Mouse (Mus musculus): ENCODE measurements around the gene Nup133. TPM values are rescaled to one million over a fixed set of nuclear protein-coding genes. Genes with fewer than 3 reads are reported as not detected.
"Not testable (repeated sequence)": the region's sequence is repeated elsewhere in the genome, so short reads cannot be mapped to it uniquely, and the experiment has no call there.

Nup133 gene
- polyA plus RNA-seq, 1 experiment from 2014 or later: 32.1 TPM

DNA sequence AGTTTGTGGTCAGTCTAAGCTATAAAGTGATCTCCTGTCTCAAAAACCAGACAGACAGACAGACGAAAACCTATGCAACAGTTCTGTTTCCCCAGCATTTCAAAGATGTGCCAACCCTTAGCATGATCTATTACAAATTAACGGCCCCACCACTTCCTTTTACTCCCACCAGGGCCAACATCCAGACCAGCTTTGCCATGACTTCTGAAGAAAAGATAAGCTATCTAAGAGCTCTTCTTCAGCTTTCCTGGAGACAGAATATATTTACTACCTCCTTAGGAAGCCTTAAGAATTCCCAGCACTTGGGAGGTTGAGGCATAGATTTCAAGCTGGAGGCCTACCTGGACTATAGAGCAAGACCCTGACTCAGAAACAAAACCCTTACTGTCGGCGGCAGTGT lies 31.2 kb upstream of the Nup133 start:
- Histone ChIP-seq H3K4me3 (peak overlapping the region; percentile 97), H3K4me2 (peak overlapping the region; percentile 57), H3K27ac (ENCODE audit: poor library complexity, severe bottlenecking) (peak overlapping the region; percentile 35; the same call in 1 of the 2 replicates), H3K9me3 (replicated peaks) (no peaks in the 10 kb centered on the region), H3K9ac (peak overlapping the region; percentile 21), H3K27me3 (replicated peaks) (no peaks in the 10 kb centered on the region), H3K4me1 (replicated peaks) (peaks cover 48% of the 10 kb centered on the region), H3K36me3 (peaks cover 3% of the 10 kb centered on the region; the same call in 1 of the 2 replicates)
- WGBS: 39% methylated on average over 4 of the region's 4 CpGs
- ATAC-seq (ENCODE audit: insufficient number of reproducible peaks, low FRiP score): no peak

- 13% methylated on average over 8 of the region's 8 CpGs for WGBS
- H3K4me1 ChIP-seq (replicated peaks): peaks cover 48% of the 10 kb centered on the region
- no peaks in the 10 kb centered on the region for H3K27me3 ChIP-seq (replicated peaks)
- H3K9ac ChIP-seq: peak overlapping the region; percentile 34
- H3K36me3 ChIP-seq: peaks cover 9% of the 10 kb centered on the region; the same call in 1 of the 2 replicates
- ATAC-seq (ENCODE audit: insufficient number of reproducible peaks, low FRiP score): peak; percentile 78
- H3K27ac ChIP-seq (ENCODE audit: poor library complexity, severe bottlenecking): peak overlapping the region; percentile 86
- peak overlapping the region; percentile 97 for H3K4me3 ChIP-seq
- H3K4me2 ChIP-seq: peak overlapping the region; percentile 57
- no peaks in the 10 kb centered on the region for H3K9me3 ChIP-seq (replicated peaks)
These were observed 29.9 kb upstream of the Nup133 start for GRCm38 (mm10) chr8:123978926-123979325.

- H3K4me2 ChIP-seq: peak overlapping the region; percentile 57
- peak overlapping the region; percentile 34 for H3K9ac ChIP-seq
- WGBS: 22% methylated on average over 14 of the region's 14 CpGs
- no peaks in the 10 kb centered on the region for H3K9me3 ChIP-seq (replicated peaks)
- H3K36me3 ChIP-seq: peaks cover 9% of the 10 kb centered on the region; the same call in 1 of the 2 replicates
- no peak for ATAC-seq (ENCODE audit: insufficient number of reproducible peaks, low FRiP score)
- H3K27ac ChIP-seq (ENCODE audit: poor library complexity, severe bottlenecking): peak overlapping the region; percentile 86
- peaks cover 48% of the 10 kb centered on the region for H3K4me1 ChIP-seq (replicated peaks)
- peak overlapping the region; percentile 97 for H3K4me3 ChIP-seq
- H3K27me3 ChIP-seq (replicated peaks): no peaks in the 10 kb centered on the region
These were observed 29.2 kb upstream of the Nup133 start for GRCm38 (mm10) chr8:123978166-123978838.

- Histone ChIP-seq H3K4me3 (peak overlapping the region; percentile 97), H3K27ac (ENCODE audit: poor library complexity, severe bottlenecking) (peak overlapping the region; percentile 86), H3K27me3 (replicated peaks) (no peaks in the 10 kb centered on the region), H3K4me2 (peak overlapping the region; percentile 57), H3K9me3 (replicated peaks) (no peaks in the 10 kb centered on the region), H3K36me3 (peaks cover 9% of the 10 kb centered on the region; the same call in 1 of the 2 replicates), H3K4me1 (replicated peaks) (peaks cover 48% of the 10 kb centered on the region), H3K9ac (peak overlapping the region; percentile 34; the same call in 1 of the 2 replicates)
- ATAC-seq (ENCODE audit: insufficient number of reproducible peaks, low FRiP score): no peak
- WGBS: 86% methylated on average over 4 of the region's 4 CpGs
These were observed 28.4 kb upstream of the Nup133 start for GRCm38 (mm10) chr8:123977499-123977898.

DNA sequence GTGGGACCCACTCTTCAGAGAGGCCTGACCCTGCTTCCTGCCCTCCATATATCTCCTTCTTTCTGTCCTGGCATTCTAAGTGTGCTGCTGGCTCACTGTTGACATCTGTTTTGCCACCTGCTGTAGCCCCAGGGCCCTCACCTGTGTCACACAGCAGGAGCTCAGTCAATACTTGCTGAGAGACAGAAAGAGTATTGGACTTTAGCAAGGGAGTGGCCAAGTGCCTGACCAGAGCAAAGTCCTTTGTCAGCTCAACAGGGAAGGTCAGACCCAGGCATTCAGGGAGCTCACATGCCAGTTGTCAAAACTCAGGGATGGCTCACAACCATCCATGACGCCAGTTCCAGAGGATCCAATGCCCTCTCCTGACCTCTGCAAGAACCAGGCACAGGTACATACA lies 24.4 kb upstream of the Nup133 start:
- no peak overlapping the region for H3K9ac ChIP-seq
- no peaks in the 10 kb centered on the region for H3K27me3 ChIP-seq (replicated peaks)
- no peak for ATAC-seq (ENCODE audit: insufficient number of reproducible peaks, low FRiP score)
- no peak overlapping the region for H3K4me3 ChIP-seq
- H3K4me2 ChIP-seq: no peak overlapping the region; the same call in 1 of the 2 replicates
- no peaks in the 10 kb centered on the region for H3K9me3 ChIP-seq (replicated peaks)
- H3K36me3 ChIP-seq: peaks cover 24% of the 10 kb centered on the region; the same call in 1 of the 2 replicates
- H3K27ac ChIP-seq (ENCODE audit: poor library complexity, severe bottlenecking): no peak overlapping the region
- H3K4me1 ChIP-seq (replicated peaks): peaks cover 13% of the 10 kb centered on the region
- WGBS: 71% methylated on average over 1 of the region's 1 CpGs

- Histone ChIP-seq H3K4me1 (replicated peaks) (no peaks in the 10 kb centered on the region; the same call in 1 of the 2 replicates), H3K9ac (no peak overlapping the region), H3K36me3 (peaks cover 62% of the 10 kb centered on the region), H3K4me2 (no peak overlapping the region), H3K4me3 (no peak overlapping the region), H3K9me3 (replicated peaks) (no peaks in the 10 kb centered on the region), H3K27me3 (replicated peaks) (no peaks in the 10 kb centered on the region), H3K27ac (ENCODE audit: poor library complexity, severe bottlenecking) (no peak overlapping the region)
- 77% methylated on average over 2 of the region's 2 CpGs for WGBS
- no peak for ATAC-seq (ENCODE audit: insufficient number of reproducible peaks, low FRiP score)
These were observed 17.8 kb upstream of the Nup133 start for GRCm38 (mm10) chr8:123966896-123967295.

GRCm38 (mm10) chr8:123961371-123961770 lies 12.3 kb upstream of the Nup133 start:
- H3K9ac ChIP-seq: no peak overlapping the region
- peaks cover 83% of the 10 kb centered on the region for H3K36me3 ChIP-seq

DNA sequence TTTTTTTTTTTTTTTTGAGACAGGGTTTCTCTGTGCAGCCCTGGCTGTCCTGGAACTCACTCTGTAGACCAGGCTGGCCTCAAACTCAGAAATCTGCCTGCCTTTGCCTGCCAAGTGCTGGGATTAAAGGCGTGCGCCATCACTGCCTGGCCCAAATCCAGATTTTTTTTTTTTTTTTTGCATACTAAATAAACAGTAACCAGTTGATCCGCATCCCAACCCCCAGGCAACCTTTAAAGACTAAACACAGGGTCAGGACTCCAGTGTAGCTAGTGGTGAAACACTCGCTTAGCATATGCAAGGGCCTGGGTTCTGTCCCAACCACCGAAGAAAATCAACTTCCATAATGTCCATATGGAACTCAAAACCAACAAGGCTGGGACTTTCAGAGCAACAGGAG lies 11.5 kb upstream of the Nup133 start:
- H3K4me3 ChIP-seq: not testable (repeated sequence)

More at GRCm38 (mm10) chr8:123961371-123961770, 12.3 kb upstream of the Nup133 start:
- H3K27me3 ChIP-seq (replicated peaks): no peaks in the 10 kb centered on the region
- H3K27ac ChIP-seq (ENCODE audit: poor library complexity, severe bottlenecking): no peak overlapping the region
- no peaks in the 10 kb centered on the region for H3K9me3 ChIP-seq (replicated peaks)
- no peak overlapping the region for H3K4me2 ChIP-seq
- no peak for ATAC-seq (ENCODE audit: insufficient number of reproducible peaks, low FRiP score)
- H3K4me1 ChIP-seq (replicated peaks): no peaks in the 10 kb centered on the region
- H3K4me3 ChIP-seq: no peak overlapping the region
- 77% methylated on average over 1 of the region's 1 CpGs for WGBS

GRCm38 (mm10) chr8:123960056-123960455 lies 11.0 kb upstream of the Nup133 start:
- ATAC-seq (ENCODE audit: insufficient number of reproducible peaks, low FRiP score): no peak
- WGBS: 93% methylated on average over 9 of the region's 9 CpGs
- Histone ChIP-seq H3K4me2 (no peak overlapping the region), H3K27ac (ENCODE audit: poor library complexity, severe bottlenecking) (no peak overlapping the region), H3K27me3 (replicated peaks) (no peaks in the 10 kb centered on the region), H3K4me1 (replicated peaks) (no peaks in the 10 kb centered on the region), H3K36me3 (peaks cover 86% of the 10 kb centered on the region), H3K9ac (no peak overlapping the region), H3K9me3 (replicated peaks) (no peaks in the 10 kb centered on the region), H3K4me3 (no peak overlapping the region)

More for the DNA sequence above, 11.5 kb upstream of the Nup133 start:
- not testable (repeated sequence) for ATAC-seq (ENCODE audit: insufficient number of reproducible peaks, low FRiP score); H3K27ac ChIP-seq (ENCODE audit: poor library complexity, severe bottlenecking); H3K9me3 ChIP-seq (replicated peaks); H3K4me1 ChIP-seq (replicated peaks); H3K4me2 ChIP-seq; H3K9ac ChIP-seq; H3K27me3 ChIP-seq (replicated peaks)
- 90% methylated on average over 5 of the region's 5 CpGs for WGBS
- H3K36me3 ChIP-seq: peaks cover 84% of the 10 kb centered on the region

DNA sequence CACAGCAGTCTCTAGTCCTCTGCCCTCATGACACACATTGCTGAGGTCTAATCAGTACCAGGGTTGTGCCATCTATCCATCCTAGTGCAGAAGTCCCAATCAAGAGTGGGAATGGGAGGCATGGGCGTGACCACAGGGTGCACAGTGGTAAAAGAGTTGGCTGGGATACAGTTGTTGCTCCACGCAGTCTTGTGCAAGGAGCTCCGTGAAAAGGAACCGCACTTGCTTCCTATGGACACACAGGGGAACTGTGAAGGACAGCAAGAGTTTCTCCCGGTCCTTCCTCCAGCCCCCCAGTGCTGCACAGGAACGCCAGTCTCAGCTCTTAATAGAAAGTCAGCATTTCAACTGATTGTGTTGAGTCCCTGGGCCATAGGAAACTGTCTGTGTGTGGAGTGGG lies 10.4 kb upstream of the Nup133 start:
- no peaks in the 10 kb centered on the region for H3K4me1 ChIP-seq (replicated peaks)
- no peak overlapping the region for H3K27ac ChIP-seq (ENCODE audit: poor library complexity, severe bottlenecking)
- no peak for ATAC-seq (ENCODE audit: insufficient number of reproducible peaks, low FRiP score)
- no peaks in the 10 kb centered on the region for H3K27me3 ChIP-seq (replicated peaks)
- WGBS: 94% methylated on average over 6 of the region's 6 CpGs
- H3K9ac ChIP-seq: no peak overlapping the region
- H3K4me2 ChIP-seq: no peak overlapping the region
- H3K36me3 ChIP-seq: peaks cover 86% of the 10 kb centered on the region
- no peak overlapping the region for H3K4me3 ChIP-seq
- no peaks in the 10 kb centered on the region for H3K9me3 ChIP-seq (replicated peaks)

DNA sequence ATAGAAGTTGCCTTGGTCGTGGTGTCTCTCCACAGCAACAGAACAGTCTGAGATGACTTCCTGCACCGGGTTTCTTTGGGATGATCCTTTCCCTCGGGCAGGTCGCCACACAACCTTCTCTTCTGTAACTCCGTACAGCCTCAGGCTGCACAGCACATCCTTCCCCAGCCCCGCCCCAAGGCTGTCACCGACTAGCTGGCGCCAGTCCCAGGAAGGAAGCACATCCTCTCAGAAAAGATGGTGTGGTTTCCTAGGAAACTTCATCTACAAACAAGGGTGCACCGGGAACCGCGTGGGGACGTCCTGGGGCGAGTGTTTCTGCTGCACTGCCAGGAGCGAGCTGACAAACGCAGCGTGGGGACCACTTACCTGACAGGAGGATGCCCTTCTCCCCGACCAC lies 9.1 kb upstream of the Nup133 start:
- H3K27ac ChIP-seq (ENCODE audit: poor library complexity, severe bottlenecking): no peak overlapping the region
- no peaks in the 10 kb centered on the region for H3K4me1 ChIP-seq (replicated peaks)
- H3K4me2 ChIP-seq: no peak overlapping the region
- WGBS: 73% methylated on average over 17 of the region's 17 CpGs
- no peak overlapping the region for H3K4me3 ChIP-seq
- no peak for ATAC-seq (ENCODE audit: insufficient number of reproducible peaks, low FRiP score)
- H3K36me3 ChIP-seq: peaks cover 88% of the 10 kb centered on the region
- no peak overlapping the region for H3K9ac ChIP-seq
- H3K9me3 ChIP-seq (replicated peaks): no peaks in the 10 kb centered on the region
- H3K27me3 ChIP-seq (replicated peaks): no peaks in the 10 kb centered on the region
